ENCODE assay signal across 8 mouse cellular contexts in the genomic region with DNA sequence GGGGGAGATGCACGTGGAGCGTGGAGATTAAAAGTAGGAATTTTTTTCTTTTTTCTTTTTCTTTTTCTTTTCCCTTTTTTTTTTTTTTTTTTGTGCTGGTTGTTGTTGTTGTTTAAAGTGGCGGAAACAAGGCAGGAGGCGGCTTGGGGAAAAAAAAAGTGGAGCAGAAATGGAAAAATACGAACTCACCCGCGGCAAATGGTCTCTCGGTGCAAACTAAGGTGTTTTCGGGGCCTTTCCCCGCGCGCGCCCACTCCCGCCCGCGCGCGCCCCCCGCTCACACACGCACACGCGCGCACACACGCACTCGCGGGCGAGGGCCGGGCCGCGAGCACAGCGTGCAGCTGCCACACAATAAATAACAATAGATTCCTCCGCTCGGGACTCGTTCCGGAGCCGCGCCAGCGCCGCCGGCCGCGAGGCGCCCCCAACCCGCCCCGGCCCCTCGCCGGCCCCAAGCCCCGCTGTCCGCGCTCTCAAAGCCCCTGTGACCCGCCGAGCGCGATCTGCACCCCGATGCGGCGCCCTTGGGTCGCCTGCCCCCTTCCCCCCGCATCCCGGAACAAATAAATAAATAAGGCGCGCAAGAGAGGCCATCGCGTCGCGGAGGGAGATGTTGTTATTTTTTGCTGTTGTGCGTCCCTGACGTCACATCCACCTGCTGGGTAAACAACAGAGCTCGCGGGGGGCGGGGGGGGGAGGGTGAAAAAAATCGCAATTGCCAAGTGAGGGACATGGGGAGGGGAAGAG. TPM values are rescaled to one million over a fixed set of nuclear protein-coding genes. Genes with fewer than 3 reads are reported as not detected.
DNase-seq lines count a peak whose midpoint lies in the region; ATAC-seq and TF ChIP-seq lines count a peak whose summit lies in the region.

A gene (minus strand): TSS at position 363 of the 750 bp plus-strand sequence.

- H3K4me3 ChIP-seq in hindbrain, embryonic 15.5 days: peak within 1 kb of the TSS; percentile 94

- H3K36me3 ChIP-seq in hindbrain, embryonic 15.5 days: 0 out of 2 replicates have a peak, but pooled peaks cover 3% of the 10 kb centered on the region

- ATAC-seq in Patski: peak; percentile 22
- peak; percentile 39; the same call in 1 of the 2 replicates for ATAC-seq in hindbrain, embryonic 15.5 days (ENCODE audit: low FRiP score, low read depth)

- POLR2A ChIA-PET in Patski (lab: Charles Lee): interaction anchor here (0.7 to 1.4 kb wide), 4 partner anchors 83 to 130 kb away, joined by 3 to 4 read pairs (median 4); no protein-coding TSS in a partner anchor

- H3K27ac ChIP-seq in hindbrain, embryonic 15.5 days (replicated peaks): peak within 1 kb of the TSS; percentile 100

- no peaks in the 10 kb centered on the region for H3K27me3 ChIP-seq in Patski
- H3K27me3 ChIP-seq in hindbrain, embryonic 15.5 days: no peaks in the 10 kb centered on the region

- H3K4me1 ChIP-seq in hindbrain, embryonic 15.5 days (replicated peaks): peaks cover 34% of the 10 kb centered on the region

- no peak for TF ChIP-seq CTCF in Patski (IDR thresholded peaks at IDR 0.05)

- in situ Hi-C loops in Patski (cut with MboI; ENCODE audit: low pct_unique_long_range_greater_than_20kb): loop anchor here (5.0 kb wide), 1 partner anchor 55 kb away; no protein-coding TSS in a partner anchor

- peak; percentile 61 for DNase-seq in Patski (ENCODE audit: low read depth, low spot score)
- DNase-seq in cerebellum, postnatal 25 days: peak; percentile 85 to 88
- DNase-seq in gastrocnemius, adult 18-20 months (ENCODE audit: low spot score): peak; percentile 77
- DNase-seq in layer of hippocampus, postnatal 36 days: peak; percentile 69 to 74
- peak; percentile 87 for DNase-seq in lung, postnatal 36 days
- peak; percentile 85 for DNase-seq in retina, embryonic 14.5 days (ENCODE audit: low spot score)
- DNase-seq in thymus, postnatal 36 days: peak; percentile 78 to 79

- WGBS in hindbrain, embryonic 15.5 days: under 1% methylated on average over 72 of the region's 72 CpGs

- peak within 1 kb of the TSS; percentile 91 for H3K9ac ChIP-seq in hindbrain, embryonic 15.5 days

- CTCF ChIA-PET in Patski (lab: Charles Lee): interaction anchor here (1.1 to 1.6 kb wide), 3 partner anchors 13 to 37 kb away, joined by 3 read pairs; no protein-coding TSS in a partner anchor

- H3K9me3 ChIP-seq in hindbrain, embryonic 15.5 days: no peaks in the 10 kb centered on the region

- peak within 1 kb of the TSS; percentile 99 for H3K4me2 ChIP-seq in hindbrain, embryonic 15.5 days

RNA-seq across cellular contexts. Expression of the gene that starts here (rescaled TPM):
- 39.3 TPM for polyA plus RNA-seq in Patski (2021)
- 10 to 100 TPM; 10.1 to 15.8 TPM for total RNA-seq in gastrocnemius, adult 18-20 months (2021)
- polyA plus RNA-seq in hindbrain, embryonic 15.5 days (2015; fragmentation: Nextera tagmentation; extraction: Ambion mirVana): 61.6 and 74.2 TPM in 2 replicates
- 10 to 100 TPM; 82.4 to 85.4 TPM for total RNA-seq in layer of hippocampus, postnatal 36 days (2021)

Comparison
In these comparisons a context has a peak if more than half of its experiments do, and no peak if none do; other contexts are left out.
1. Peak in every context shown above with its lines: DNase-seq, ATAC-seq, H3K4me3 ChIP-seq and H3K27ac ChIP-seq.
2. RNA of the gene that starts here (total RNA-seq): 82.4 to 85.4 TPM in layer of hippocampus, postnatal 36 days; 10.1 to 15.8 TPM in gastrocnemius, adult 18-20 months; every median in the first group is over 4 times any median in the second.